Mouse (Mus musculus) neural tube, embryonic 14.5 days (tissue): Measurements from ENCODE around the gene H2-Eb1. TPM values are rescaled to one million over a fixed set of nuclear protein-coding genes. Genes with fewer than 3 reads are reported as not detected.
A peak's percentile ranks its signal among the peaks of the same experiment; 100 is the strongest.

ENCODE experiments used
- ATAC-seq: fragments of 200-750 bp; cut with Nextera tagmentation; 2 replicates; pipeline ENCODE4 v1.8.0; 2017; ENCODE audit warnings: low read depth, mild to moderate bottlenecking, moderate TSS enrichment, moderate library complexity
- H3K27ac ChIP-seq: fragments of 300-500 bp; sonication (generic); 2 replicates; pipeline ENCODE4 v1.5.1; 2014; ENCODE audit warnings: low read depth, mild to moderate bottlenecking, control low read depth, low read length, moderate library complexity, mixed read lengths
- H3K27me3 ChIP-seq: fragments of 300-500 bp; sonication (generic); 2 replicates; pipeline ENCODE4 v1.6.1; 2014; ENCODE audit warnings: low read length; ENCODE audit not compliant: control insufficient read depth, insufficient read depth
- H3K36me3 ChIP-seq: fragments of 300-500 bp; sonication (generic); 2 replicates; pipeline ENCODE4 v1.6.1; 2014; ENCODE audit warnings: low read length, mixed read lengths; ENCODE audit not compliant: control insufficient read depth, insufficient read depth
- H3K4me1 ChIP-seq: fragments of 300-500 bp; sonication (generic); 2 replicates; pipeline ENCODE4 v1.6.1; 2014; ENCODE audit warnings: low read length; ENCODE audit not compliant: control insufficient read depth, insufficient read depth
- H3K4me2 ChIP-seq: fragments of 300-500 bp; sonication (generic); 2 replicates; pipeline ENCODE4 v1.6.1; 2014; ENCODE audit warnings: mild to moderate bottlenecking, low read depth, low read length, control low read depth
- H3K4me3 ChIP-seq: fragments of 300-500 bp; sonication (generic); 2 replicates; pipeline ENCODE4 v1.5.1; 2014; ENCODE audit warnings: low read depth, low read length, control low read depth, mixed read lengths
- H3K9ac ChIP-seq: fragments of 300-500 bp; sonication (generic); replicated peaks from 2 replicates; pipeline ENCODE4 v1.6.1; 2014; ENCODE audit warnings: low read depth, mild to moderate bottlenecking, control low read depth, low read length, mixed read lengths
- H3K9me3 ChIP-seq: fragments of 300-500 bp; sonication (generic); 2 replicates; pipeline ENCODE4 v1.6.1; 2016; ENCODE audit warnings: low read length; ENCODE audit not compliant: control insufficient read depth
- WGBS: fragments of 180-500 bp; shearing (Covaris S2); extraction: QIAGEN DNeasy Blood & Tissue Kit; methylation state at CpG from one replicate; pipeline ENCODE4 v1.1.7; 2014; 5-methylcytosine and 5-hydroxymethylcytosine counted together
- polyA plus RNA-seq: library from polyadenylated mRNA; unstranded; fragments of >200 nt; fragmentation: Nextera tagmentation; extraction: Ambion mirVana; gene quantifications from 2 replicates; pipeline ENCODE4 v1.2.1, GENCODE M21; 2014

Gene H2-Eb1
- polyA plus RNA-seq, 1 experiment from 2014 or later, result 3.5 TPM

DNA sequence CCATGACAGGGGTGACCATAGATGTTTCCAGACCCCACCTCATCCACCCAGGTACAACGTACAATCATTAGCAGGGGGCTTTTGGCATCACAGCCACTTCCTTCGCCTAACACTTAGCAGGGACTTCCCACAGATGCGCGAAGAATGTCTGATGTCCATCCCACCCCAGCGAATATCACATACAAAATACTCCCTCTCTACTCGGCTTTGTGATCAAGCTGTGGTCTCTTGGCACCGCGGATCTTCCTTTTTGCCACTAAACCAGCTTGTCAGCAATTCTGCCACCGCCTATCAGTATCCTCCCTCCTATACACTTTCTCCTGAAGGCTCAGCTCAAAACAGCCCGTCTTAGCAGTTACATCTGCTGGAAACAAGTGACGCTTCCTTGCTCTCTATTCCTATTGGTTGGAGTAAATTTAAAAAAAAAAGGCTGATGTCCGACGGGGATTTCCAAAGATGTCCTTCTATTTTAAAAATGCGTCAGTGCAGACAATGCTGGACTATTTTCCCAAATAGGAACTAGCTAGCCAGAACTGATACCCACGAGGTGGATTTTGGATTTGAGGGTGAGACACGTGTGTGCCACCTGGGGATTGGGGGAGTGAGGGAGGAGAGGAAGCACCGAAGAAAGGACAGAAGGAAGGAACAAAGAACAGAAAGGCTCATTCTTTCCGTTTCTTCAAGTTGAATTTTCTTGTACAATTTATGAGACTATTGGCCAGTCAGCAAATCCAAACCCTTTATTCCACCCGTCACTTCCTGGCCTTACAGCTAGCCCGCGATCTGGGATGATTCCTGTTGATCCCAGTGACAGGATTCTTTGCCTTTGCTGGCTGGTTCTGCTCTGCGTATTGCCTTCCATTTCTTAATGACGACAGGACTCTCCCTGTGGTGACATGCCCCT lies 9.5 kb upstream of the H2-Eb1 start:
- no peaks in the 10 kb centered on the region for H3K36me3 ChIP-seq
- H3K9ac ChIP-seq, result peak overlapping the region; percentile 52; the same call in 1 of the 2 replicates
- ATAC-seq, result peak; percentile 85
- peak overlapping the region; percentile 55 for H3K4me2 ChIP-seq
- 23% methylated on average over 23 of the region's 23 CpGs for WGBS
- no peaks in the 10 kb centered on the region for H3K9me3 ChIP-seq
- no peaks in the 10 kb centered on the region for H3K4me1 ChIP-seq
- H3K4me3 ChIP-seq, result peak overlapping the region; percentile 36
- peak overlapping the region; percentile 57 for H3K27ac ChIP-seq
- no peaks in the 10 kb centered on the region for H3K27me3 ChIP-seq

DNA sequence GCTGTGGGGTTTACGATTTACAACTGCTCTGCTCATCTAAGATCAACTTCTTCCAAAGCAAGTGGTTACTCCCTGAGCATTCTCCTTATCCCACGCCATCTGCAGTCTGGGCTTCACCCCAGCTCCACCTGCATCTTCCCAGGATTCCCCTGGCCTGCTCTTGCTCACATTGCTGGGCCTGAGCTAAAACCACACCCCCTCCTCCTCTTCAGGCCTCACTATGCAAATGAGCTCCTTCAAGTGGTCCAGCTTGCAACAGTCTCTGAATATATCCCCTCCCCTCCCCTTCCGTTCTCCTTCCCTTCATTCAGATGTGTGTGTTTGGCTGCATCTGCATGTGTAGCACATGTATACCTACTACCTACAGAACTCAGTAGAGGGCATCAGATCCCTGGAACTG lies 6.3 kb upstream of the H2-Eb1 start:
- no peaks in the 10 kb centered on the region for H3K9me3 ChIP-seq
- no peaks in the 10 kb centered on the region for H3K36me3 ChIP-seq
- H3K27me3 ChIP-seq, result no peaks in the 10 kb centered on the region
- H3K4me1 ChIP-seq, result no peaks in the 10 kb centered on the region
- H3K4me3 ChIP-seq, result no peak overlapping the region
- H3K9ac ChIP-seq, result no peak overlapping the region
- H3K4me2 ChIP-seq, result no peak overlapping the region
- H3K27ac ChIP-seq, result no peak overlapping the region
- 78% methylated on average over 3 of the region's 3 CpGs for WGBS
- ATAC-seq, result no peak

DNA sequence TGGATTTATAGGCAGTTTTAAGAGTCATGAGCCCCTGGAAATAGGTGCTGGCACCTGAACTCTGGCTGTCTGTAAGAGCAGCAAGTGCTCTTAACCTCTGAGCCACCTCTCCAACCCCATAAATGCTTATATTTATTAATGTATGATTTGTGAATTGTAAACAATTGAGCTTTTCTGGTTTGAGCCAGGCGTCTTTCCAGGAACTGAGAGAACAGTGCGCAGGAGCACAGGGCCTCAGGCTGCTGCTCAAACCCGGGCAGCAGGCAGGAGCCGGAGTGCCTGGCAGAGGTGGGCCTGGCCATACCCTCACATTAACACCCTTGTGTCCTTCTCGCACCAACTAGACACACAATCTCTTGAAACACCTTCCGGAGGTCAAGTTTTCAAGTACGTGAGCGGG lies 5.6 kb upstream of the H2-Eb1 start:
- no peak for ATAC-seq
- Histone ChIP-seq H3K4me3 (no peak overlapping the region), H3K9ac (no peak overlapping the region), H3K4me2 (no peak overlapping the region), H3K27ac (no peak overlapping the region), H3K36me3 (no peaks in the 10 kb centered on the region), H3K27me3 (no peaks in the 10 kb centered on the region), H3K9me3 (no peaks in the 10 kb centered on the region), H3K4me1 (no peaks in the 10 kb centered on the region)
- 94% methylated on average over 8 of the region's 8 CpGs for WGBS

DNA sequence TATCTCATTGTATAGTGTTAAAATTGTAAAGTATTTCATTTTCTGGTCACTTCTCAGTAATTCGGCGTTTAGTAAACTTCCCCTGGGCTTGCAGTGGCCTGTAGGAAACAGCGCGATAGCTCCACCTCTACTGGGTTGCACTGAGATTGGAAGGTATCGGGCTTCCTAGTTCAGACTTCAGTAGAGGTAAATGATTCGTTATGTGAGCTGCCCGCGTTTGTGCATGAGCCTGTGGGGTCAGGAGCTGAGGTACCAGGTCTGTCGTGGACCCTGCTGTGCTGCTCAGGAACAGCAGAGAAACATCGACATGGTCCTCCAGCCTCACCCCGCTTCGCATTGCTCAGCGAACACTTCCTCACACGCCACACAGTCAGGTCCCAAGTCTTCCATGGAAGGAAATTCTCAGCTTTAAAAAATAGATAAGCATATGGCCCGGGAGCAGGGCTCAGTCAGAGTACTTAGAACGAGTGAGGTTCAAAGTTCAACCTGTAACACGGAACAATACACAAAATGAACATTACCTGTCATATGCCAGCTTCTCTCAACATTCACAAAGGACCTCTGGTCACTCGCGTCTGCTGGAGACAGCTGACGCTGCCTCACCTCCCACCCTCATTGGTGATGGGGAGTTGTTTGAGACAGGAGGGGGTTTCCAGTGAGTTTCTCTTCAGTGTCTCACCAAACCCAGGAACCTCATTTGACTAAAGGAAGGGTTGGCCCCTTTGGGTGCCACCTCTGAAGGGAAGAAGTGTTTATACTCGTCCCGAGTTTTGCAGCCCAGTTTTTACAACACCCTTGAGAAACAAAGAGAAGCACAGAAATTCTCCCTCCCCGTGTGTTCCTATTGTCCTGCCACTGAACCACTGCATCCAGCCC lies 4.7 kb upstream of the H2-Eb1 start:
- no peak overlapping the region for H3K4me3 ChIP-seq
- H3K27ac ChIP-seq, result no peak overlapping the region
- ATAC-seq, result no peak
- no peaks in the 10 kb centered on the region for H3K4me1 ChIP-seq
- H3K4me2 ChIP-seq, result no peak overlapping the region
- no peaks in the 10 kb centered on the region for H3K27me3 ChIP-seq
- no peaks in the 10 kb centered on the region for H3K36me3 ChIP-seq
- no peak overlapping the region for H3K9ac ChIP-seq
- WGBS, result 66% methylated on average over 23 of the region's 23 CpGs
- H3K9me3 ChIP-seq, result no peaks in the 10 kb centered on the region

DNA sequence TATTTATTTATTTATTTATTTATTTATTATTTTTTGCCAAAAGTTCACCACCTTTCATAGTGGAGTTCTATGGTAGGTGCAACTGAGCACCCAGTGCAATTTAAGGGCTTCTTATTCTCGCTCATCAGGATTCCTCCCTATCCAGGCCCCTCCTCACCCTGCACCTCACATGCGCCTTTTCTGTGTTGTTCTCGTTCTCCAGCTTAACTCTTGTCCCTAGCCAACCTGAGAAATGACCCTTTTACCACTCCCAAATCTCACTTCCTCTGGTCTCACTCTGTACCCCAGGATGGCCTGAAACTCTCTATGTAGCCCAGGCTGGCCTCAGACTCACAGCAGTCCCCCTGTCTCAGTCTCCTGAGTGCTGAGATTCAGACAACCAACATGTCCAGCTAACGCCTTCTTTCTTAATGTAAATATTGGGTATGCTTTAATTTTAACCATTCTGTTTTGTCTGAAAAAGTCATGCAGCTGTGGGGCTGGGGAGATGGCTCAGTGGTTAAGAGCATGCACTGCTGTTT lies 3.9 kb upstream of the H2-Eb1 start:
- H3K36me3 ChIP-seq, result no peaks in the 10 kb centered on the region
- no peak for ATAC-seq
- no peak overlapping the region for H3K9ac ChIP-seq
- WGBS, result 73% methylated on average over 4 of the region's 4 CpGs
- no peak overlapping the region for H3K4me3 ChIP-seq
- H3K4me2 ChIP-seq, result no peak overlapping the region
- H3K27me3 ChIP-seq, result no peaks in the 10 kb centered on the region
- H3K4me1 ChIP-seq, result no peaks in the 10 kb centered on the region
- no peaks in the 10 kb centered on the region for H3K9me3 ChIP-seq
- no peak overlapping the region for H3K27ac ChIP-seq

DNA sequence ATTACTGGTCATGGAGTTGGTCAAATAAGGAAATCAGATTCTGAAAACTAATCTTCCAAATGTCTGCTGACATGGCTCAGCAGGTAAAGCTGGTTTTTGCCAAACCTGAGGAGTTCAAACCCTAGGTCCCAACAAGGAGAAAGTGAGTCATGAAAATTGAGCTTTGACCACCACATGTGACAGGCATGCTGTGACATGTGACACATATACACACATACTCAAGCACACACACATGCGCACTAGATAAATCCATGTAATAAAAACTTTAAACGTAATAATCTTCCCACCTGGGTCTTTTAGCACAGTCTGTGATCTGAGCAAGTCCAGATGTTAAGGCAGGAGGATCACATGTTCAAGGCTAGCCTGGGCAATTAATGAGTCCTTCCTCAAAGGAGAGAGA lies 1.9 kb upstream of the H2-Eb1 start:
- no peak for ATAC-seq
- H3K9ac ChIP-seq, result no peak overlapping the region
- no peaks in the 10 kb centered on the region for H3K9me3 ChIP-seq
- H3K27ac ChIP-seq, result no peak overlapping the region
- no peak overlapping the region for H3K4me3 ChIP-seq
- H3K27me3 ChIP-seq, result no peaks in the 10 kb centered on the region
- no peaks in the 10 kb centered on the region for H3K4me1 ChIP-seq
- 85% methylated on average over 2 of the region's 2 CpGs for WGBS
- H3K36me3 ChIP-seq, result no peaks in the 10 kb centered on the region
- H3K4me2 ChIP-seq, result no peak overlapping the region

DNA sequence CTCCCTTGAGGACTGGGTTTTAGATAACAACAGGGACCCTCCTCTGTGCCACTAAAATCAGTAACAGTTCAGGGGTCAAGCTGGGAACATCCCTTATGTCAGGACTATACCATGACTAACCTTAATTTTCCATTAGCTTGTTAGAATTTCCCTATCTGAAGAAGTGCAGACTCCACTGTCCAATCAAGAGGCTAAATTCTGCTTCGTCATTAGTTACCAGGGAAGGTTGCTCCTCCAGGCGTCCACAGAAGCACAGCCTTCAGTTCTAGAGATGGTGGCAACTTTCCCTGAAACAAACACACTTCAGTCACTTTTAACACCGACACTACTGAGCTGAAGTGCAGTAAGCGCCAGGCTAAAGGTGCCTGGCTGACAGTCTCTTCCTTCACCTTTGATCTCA lies 916 bp upstream of the H2-Eb1 start:
- no peak overlapping the region for H3K27ac ChIP-seq
- H3K9ac ChIP-seq, result no peak overlapping the region
- H3K27me3 ChIP-seq, result no peaks in the 10 kb centered on the region
- H3K4me2 ChIP-seq, result no peak overlapping the region
- no peaks in the 10 kb centered on the region for H3K9me3 ChIP-seq
- no peak for ATAC-seq
- 23% methylated on average over 4 of the region's 4 CpGs for WGBS
- H3K4me1 ChIP-seq, result no peaks in the 10 kb centered on the region
- H3K36me3 ChIP-seq, result no peaks in the 10 kb centered on the region
- H3K4me3 ChIP-seq, result no peak overlapping the region

DNA sequence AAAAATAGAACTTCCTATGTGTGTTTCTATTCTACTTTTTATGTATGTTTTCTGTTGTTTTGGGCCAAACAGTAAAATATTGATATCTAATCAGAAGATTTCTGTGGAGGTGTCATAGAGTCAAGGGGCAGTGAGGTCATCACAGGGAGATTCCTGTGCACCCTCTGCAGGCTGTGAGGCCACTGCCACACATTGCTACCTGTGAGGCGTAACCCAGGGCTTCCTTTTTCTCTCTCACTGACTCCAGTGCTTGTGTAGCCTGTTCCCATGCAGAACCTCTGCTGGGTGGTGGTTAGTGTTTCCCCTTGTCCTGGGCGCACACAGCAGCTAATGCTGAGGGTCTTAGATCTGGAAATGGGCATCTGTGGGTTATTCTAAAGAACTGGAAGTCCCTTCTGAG lies 740 bp downstream of the H2-Eb1 start:
- Histone ChIP-seq H3K9ac (no peak overlapping the region), H3K4me1 (no peaks in the 10 kb centered on the region), H3K9me3 (no peaks in the 10 kb centered on the region), H3K27ac (no peak overlapping the region), H3K27me3 (no peaks in the 10 kb centered on the region), H3K36me3 (no peaks in the 10 kb centered on the region), H3K4me2 (no peak overlapping the region), H3K4me3 (no peak overlapping the region)
- ATAC-seq, result no peak
- 94% methylated on average over 2 of the region's 2 CpGs for WGBS

DNA sequence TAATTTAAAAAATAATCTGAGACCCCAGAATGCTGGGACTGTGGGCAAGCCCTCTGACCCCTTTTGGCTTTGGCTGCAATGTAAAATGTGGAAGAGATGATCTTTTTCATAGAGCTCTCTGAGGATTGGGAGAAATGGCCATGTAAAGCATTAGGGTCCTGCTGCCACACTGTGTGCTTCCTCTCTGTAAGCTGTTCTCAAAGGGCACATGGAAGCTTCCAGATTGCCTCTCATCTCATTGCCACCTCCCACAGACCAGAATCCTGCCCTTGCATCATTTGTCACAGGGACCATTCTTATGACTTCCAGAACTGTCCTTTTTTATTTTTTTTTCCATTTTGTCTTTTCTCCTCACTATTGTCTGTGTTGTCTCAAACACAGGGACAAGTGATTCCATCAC lies 1.5 kb downstream of the H2-Eb1 start:
- no peaks in the 10 kb centered on the region for H3K9me3 ChIP-seq
- no peaks in the 10 kb centered on the region for H3K4me1 ChIP-seq
- H3K4me3 ChIP-seq, result no peak overlapping the region
- H3K9ac ChIP-seq, result no peak overlapping the region
- H3K4me2 ChIP-seq, result no peak overlapping the region
- no peak for ATAC-seq
- H3K27me3 ChIP-seq, result no peaks in the 10 kb centered on the region
- H3K27ac ChIP-seq, result no peak overlapping the region
- H3K36me3 ChIP-seq, result no peaks in the 10 kb centered on the region
